Mouse (Mus musculus) right cerebral cortex, postnatal 36 days (tissue): ENCODE measurements around the gene Rwdd3.

Experiments
- DNase-seq, 2 experiments: peaks; one replicate each; pipeline ENCODE4 v3.0.0; 2022; ENCODE audit warnings: low spot score in 2 of 2, mixed read lengths in 1 of 2

Rwdd3 gene

GRCm38 (mm10) chr3:121171243-121171871 is at the start of gene Rwdd3:
Gene Rwdd3 (minus strand): TSS chr3:121171695.
- peak; percentile 85 to 88 for DNase-seq

- DNase-seq: no peak
Observed at GRCm38 (mm10) chr3:121217011-121217410, 45.5 kb upstream of the Rwdd3 start.

- DNase-seq: no peak
Observed at GRCm38 (mm10) chr3:121213501-121213900, 42.0 kb upstream of the Rwdd3 start.

- no peak for DNase-seq
Observed at GRCm38 (mm10) chr3:121212156-121212555, 40.7 kb upstream of the Rwdd3 start.

GRCm38 (mm10) chr3:121208994-121209393 is 37.5 kb upstream of the Rwdd3 start:
- DNase-seq: no peak

GRCm38 (mm10) chr3:121206202-121206882 is 34.8 kb upstream of the Rwdd3 start:
- DNase-seq: no peak

- no peak for DNase-seq
Observed at GRCm38 (mm10) chr3:121202638-121203037, 31.1 kb upstream of the Rwdd3 start.

GRCm38 (mm10) chr3:121201012-121201747 is 29.7 kb upstream of the Rwdd3 start:
- no peak for DNase-seq

- no peak for DNase-seq
Observed at GRCm38 (mm10) chr3:121189199-121189598, 17.7 kb upstream of the Rwdd3 start.

GRCm38 (mm10) chr3:121187510-121187909 is 16.0 kb upstream of the Rwdd3 start:
- no peak for DNase-seq

GRCm38 (mm10) chr3:121186925-121187324 is 15.4 kb upstream of the Rwdd3 start:
- DNase-seq: no peak

- DNase-seq: no peak
Observed at GRCm38 (mm10) chr3:121185197-121185596, 13.7 kb upstream of the Rwdd3 start.

- no peak for DNase-seq
Observed at GRCm38 (mm10) chr3:121176011-121176410, 4.5 kb upstream of the Rwdd3 start.

- DNase-seq: no peak
Observed at GRCm38 (mm10) chr3:121174248-121174945, 2.9 kb upstream of the Rwdd3 start.

- no peak for DNase-seq
Observed at GRCm38 (mm10) chr3:121172718-121173117, 1.2 kb upstream of the Rwdd3 start.

- no peak for DNase-seq
Observed at GRCm38 (mm10) chr3:121171872-121172265, 374 bp upstream of the Rwdd3 start.

GRCm38 (mm10) chr3:121170631-121171030 is 864 bp downstream of the Rwdd3 start:
- DNase-seq: no peak

- DNase-seq: no peak
Observed at GRCm38 (mm10) chr3:121169092-121169942, 2.2 kb downstream of the Rwdd3 start.

- no peak for DNase-seq
Observed at GRCm38 (mm10) chr3:121168581-121168980, 2.9 kb downstream of the Rwdd3 start.

GRCm38 (mm10) chr3:121163271-121163819 is 8.2 kb downstream of the Rwdd3 start:
- no peak for DNase-seq

- DNase-seq: no peak
Observed at GRCm38 (mm10) chr3:121161661-121162060, 9.8 kb downstream of the Rwdd3 start.
